Mouse (Mus musculus) kidney, adult 9 months (tissue): Measurements from ENCODE around the gene P2rx3.

ENCODE experiments used
- DNase-seq: peaks from one replicate; pipeline ENCODE4 v3.0.0; 2022

P2rx3 gene

GRCm38 (mm10) chr2:84967318-84967991 lies 69.8 kb downstream of the P2rx3 start:
- no peak for DNase-seq

- no peak for DNase-seq
Measured at GRCm38 (mm10) chr2:84964111-84964801, 73.0 kb downstream of the P2rx3 start.

- no peak for DNase-seq
Measured at GRCm38 (mm10) chr2:84962906-84963507, 74.3 kb downstream of the P2rx3 start.

GRCm38 (mm10) chr2:84961901-84962300 lies 75.4 kb downstream of the P2rx3 start:
- DNase-seq, result no peak

- peak; percentile 80 for DNase-seq
Measured at GRCm38 (mm10) chr2:84961300-84961699, 76.0 kb downstream of the P2rx3 start.

- DNase-seq, result no peak
Measured at GRCm38 (mm10) chr2:84958588-84959264, 78.5 kb downstream of the P2rx3 start.

- peak; percentile 48 for DNase-seq
Measured at GRCm38 (mm10) chr2:84956274-84956673, 81.0 kb downstream of the P2rx3 start.

- no peak for DNase-seq
Measured at GRCm38 (mm10) chr2:84955435-84955834, 81.8 kb downstream of the P2rx3 start.

- DNase-seq, result no peak
Measured at GRCm38 (mm10) chr2:84952693-84953092, 84.6 kb downstream of the P2rx3 start.

- DNase-seq, result no peak
Measured at GRCm38 (mm10) chr2:84952251-84952650, 85.0 kb downstream of the P2rx3 start.

- no peak for DNase-seq
Measured at GRCm38 (mm10) chr2:84951027-84951426, 86.2 kb downstream of the P2rx3 start.

- DNase-seq, result no peak
Measured at GRCm38 (mm10) chr2:84948721-84949120, 88.5 kb downstream of the P2rx3 start.
